Mouse (Mus musculus): Measurements from ENCODE around the gene Apex1. TPM values are rescaled to one million over a fixed set of nuclear protein-coding genes. Genes with fewer than 3 reads are reported as not detected.
"Not testable (repeated sequence)": the region's sequence is repeated elsewhere in the genome, so short reads cannot be mapped to it uniquely, and the experiment has no call there.

Gene Apex1
- polyA plus RNA-seq, 1 experiment = 31.0 TPM

GRCm38 (mm10) chr14:50973054-50973453 lies 48.3 kb downstream of the Apex1 start:
- not testable (repeated sequence) for H3K4me1 ChIP-seq (ENCODE audit: control insufficient read depth, insufficient read depth, insufficient read length, low read length); H3K27ac ChIP-seq (replicated peaks; ENCODE audit: low read depth, low read length); H3K4me3 ChIP-seq (ENCODE audit: insufficient read depth, low read depth, low read length)

GRCm38 (mm10) chr14:50973700-50974099 lies 48.9 kb downstream of the Apex1 start:
- Histone ChIP-seq H3K4me3 (ENCODE audit: insufficient read depth, low read depth, low read length) (no peak overlapping the region), H3K27ac (replicated peaks; ENCODE audit: low read depth, low read length) (no peak overlapping the region), H3K4me1 (ENCODE audit: control insufficient read depth, insufficient read depth, insufficient read length, low read length) (peaks cover 8% of the 10 kb centered on the region; the same call in 1 of the 2 replicates)

DNA sequence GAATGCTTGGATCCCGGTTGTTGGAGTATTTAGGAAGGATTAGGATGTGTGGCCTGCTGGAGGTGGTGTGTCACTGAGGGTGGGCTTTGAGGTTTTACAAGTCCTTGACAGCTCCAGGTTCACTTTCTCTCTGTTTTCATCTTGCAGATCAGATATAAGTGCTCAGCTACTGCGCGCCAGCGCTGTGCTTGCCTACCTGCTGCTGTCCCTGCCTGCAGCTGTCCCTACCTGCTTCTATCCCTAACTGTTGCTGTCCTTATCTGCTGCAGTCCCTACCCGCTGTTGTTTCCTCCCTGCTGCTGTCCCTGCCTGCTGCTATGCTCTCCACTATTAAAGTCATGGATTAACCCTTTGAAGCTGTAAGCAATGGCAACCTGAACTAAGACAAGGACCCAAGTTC lies 50.2 kb downstream of the Apex1 start:
- Histone ChIP-seq H3K27ac (replicated peaks; ENCODE audit: low read depth, low read length) (no peak overlapping the region), H3K4me3 (ENCODE audit: insufficient read depth, low read depth, low read length) (no peak overlapping the region), H3K4me1 (ENCODE audit: control insufficient read depth, insufficient read depth, insufficient read length, low read length) (peaks cover 15% of the 10 kb centered on the region; the same call in 1 of the 2 replicates)

DNA sequence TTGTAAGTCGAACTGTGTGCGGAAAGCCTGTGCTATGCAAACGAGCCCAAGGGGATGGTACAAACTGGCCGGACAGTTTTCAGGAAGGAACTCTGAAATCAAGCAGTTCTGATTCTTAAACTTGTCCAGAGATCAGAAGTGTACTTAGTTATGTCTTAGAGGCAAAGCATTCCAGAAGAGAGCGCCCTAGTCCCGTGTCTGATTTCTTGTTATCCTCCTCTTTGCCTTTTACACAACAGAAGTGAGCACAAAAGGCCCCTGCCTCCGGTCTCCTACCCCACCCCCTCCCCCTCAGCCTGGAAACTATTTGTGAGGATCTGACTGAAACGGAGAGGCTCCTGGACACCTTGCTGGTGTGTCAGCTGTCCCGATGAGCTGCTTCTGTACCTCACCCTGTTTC lies 51.9 kb downstream of the Apex1 start:
- H3K4me3 ChIP-seq (ENCODE audit: insufficient read depth, low read depth, low read length) = no peak overlapping the region; the same call in 1 of the 2 replicates
- H3K27ac ChIP-seq (replicated peaks; ENCODE audit: low read depth, low read length) = peak overlapping the region; percentile 37
- H3K4me1 ChIP-seq (ENCODE audit: control insufficient read depth, insufficient read depth, insufficient read length, low read length) = peaks cover 19% of the 10 kb centered on the region; the same call in 1 of the 2 replicates

Other genes starting within 250 kb of the Apex1 start
- not detected in 2 replicates for gene Olfr747, start 231.8 kb upstream of the Apex1 start, polyA plus RNA-seq (2012; ENCODE audit: insufficient read depth, insufficient read length, missing spikeins)
- not detected in 2 replicates for gene Olfr748, start 217.6 kb upstream of the Apex1 start, polyA plus RNA-seq (2012; ENCODE audit: insufficient read depth, insufficient read length, missing spikeins)
- not detected in 2 replicates for gene Olfr749, start 179.9 kb upstream of the Apex1 start, polyA plus RNA-seq (2012; ENCODE audit: insufficient read depth, insufficient read length, missing spikeins)
- 11.1 and 15.2 TPM in 2 replicates for gene Ttc5, start 139.4 kb upstream of the Apex1 start, polyA plus RNA-seq (2012; ENCODE audit: insufficient read depth, insufficient read length, missing spikeins)
- not detected in 2 replicates for gene Ccnb1ip1, start 117.2 kb upstream of the Apex1 start, polyA plus RNA-seq (2012; ENCODE audit: insufficient read depth, insufficient read length, missing spikeins)
- 12.6 and 13.2 TPM in 2 replicates for gene Parp2, start 117.1 kb upstream of the Apex1 start, polyA plus RNA-seq (2012; ENCODE audit: insufficient read depth, insufficient read length, missing spikeins)
- gene Tep1, start 54.4 kb upstream of the Apex1 start, polyA plus RNA-seq (2012; ENCODE audit: insufficient read depth, insufficient read length, missing spikeins) = 29.1 and 29.6 TPM in 2 replicates
- 0.32 and 1.4 TPM in 2 replicates for gene Klhl33, start 27.5 kb upstream of the Apex1 start, polyA plus RNA-seq (2012; ENCODE audit: insufficient read depth, insufficient read length, missing spikeins)
- gene Osgep, start 75 bp upstream of the Apex1 start, polyA plus RNA-seq (2012; ENCODE audit: insufficient read depth, insufficient read length, missing spikeins) = 59.2 and 66.9 TPM in 2 replicates
- gene Pip4p1, start 5.9 kb downstream of the Apex1 start, polyA plus RNA-seq (2012; ENCODE audit: insufficient read depth, insufficient read length, missing spikeins) = 44.2 and 46.1 TPM in 2 replicates
- gene Pnp, start 6.1 kb downstream of the Apex1 start, polyA plus RNA-seq (2012; ENCODE audit: insufficient read depth, insufficient read length, missing spikeins) = 84.3 and 92.4 TPM in 2 replicates
- gene Gm49342, start 19.5 kb downstream of the Apex1 start, polyA plus RNA-seq (2012; ENCODE audit: insufficient read depth, insufficient read length, missing spikeins) = 11.9 and 19.3 TPM in 2 replicates
- gene Pnp2, start 31.0 kb downstream of the Apex1 start, polyA plus RNA-seq (2012; ENCODE audit: insufficient read depth, insufficient read length, missing spikeins) = 3.5 and 5.1 TPM in 2 replicates
- gene Rnase10, start 82.8 kb downstream of the Apex1 start, polyA plus RNA-seq (2012; ENCODE audit: insufficient read depth, insufficient read length, missing spikeins) = 0.91 TPM in 1 of 2 replicates, not detected in the other
- gene Rnase9, start 116.9 kb downstream of the Apex1 start, polyA plus RNA-seq (2012; ENCODE audit: insufficient read depth, insufficient read length, missing spikeins) = not detected in 2 replicates
- not detected in 2 replicates for gene Rnase11, start 125.2 kb downstream of the Apex1 start, polyA plus RNA-seq (2012; ENCODE audit: insufficient read depth, insufficient read length, missing spikeins)
- not detected in 2 replicates for gene Rnase12, start 132.7 kb downstream of the Apex1 start, polyA plus RNA-seq (2012; ENCODE audit: insufficient read depth, insufficient read length, missing spikeins)
- gene Olfr750, start 149.5 kb downstream of the Apex1 start, polyA plus RNA-seq (2012; ENCODE audit: insufficient read depth, insufficient read length, missing spikeins) = not detected in 2 replicates
- gene Rnase4, start 166.1 kb downstream of the Apex1 start, polyA plus RNA-seq (2012; ENCODE audit: insufficient read depth, insufficient read length, missing spikeins) = 69.1 and 78.8 TPM in 2 replicates
- 2.1 and 8.7 TPM in 2 replicates for gene Ang, start 166.2 kb downstream of the Apex1 start, polyA plus RNA-seq (2012; ENCODE audit: insufficient read depth, insufficient read length, missing spikeins)
- not detected in 2 replicates for gene Eddm3b, start 189.5 kb downstream of the Apex1 start, polyA plus RNA-seq (2012; ENCODE audit: insufficient read depth, insufficient read length, missing spikeins)
- 1.3 TPM in 1 of 2 replicates, not detected in the other for gene Rnase6, start 198.9 kb downstream of the Apex1 start, polyA plus RNA-seq (2012; ENCODE audit: insufficient read depth, insufficient read length, missing spikeins)
- not detected in 2 replicates for gene Rnase1, start 221.8 kb downstream of the Apex1 start, polyA plus RNA-seq (2012; ENCODE audit: insufficient read depth, insufficient read length, missing spikeins)
- gene Rnase2b, start 237.3 kb downstream of the Apex1 start, polyA plus RNA-seq (2012; ENCODE audit: insufficient read depth, insufficient read length, missing spikeins) = not detected in 2 replicates

All from brown adipose tissue, adult 24 weeks (tissue).